Comparison of ENCODE assay signal across 21 mouse cellular contexts in genomic region chr11:48097455-48097854, GRCm38 (mm10).
"Had no signal": no experiment of that assay in that cellular context is flagged by ENCODE, and none has a peak within 500 bp of the region (broad histone marks: within the 10 kb centered on the region; RNA-seq: fewer than 3 reads in every experiment).

No protein-coding gene starts in this region.

- H3K9me3 ChIP-seq: lung, embryonic 15.5 days; megakaryocyte, embryonic 14.5 days; midbrain, embryonic 13.5 days; midbrain, embryonic 15.5 days; neural tube, embryonic 13.5 days; neural tube, embryonic 15.5 days had no signal

- H3K4me1 ChIP-seq: lung, embryonic 15.5 days; megakaryocyte, embryonic 14.5 days; midbrain, embryonic 13.5 days; midbrain, embryonic 15.5 days; neural tube, embryonic 13.5 days; neural tube, embryonic 15.5 days had no signal

- H3K36me3 ChIP-seq: lung, embryonic 15.5 days; midbrain, embryonic 13.5 days; midbrain, embryonic 15.5 days; neural tube, embryonic 13.5 days; neural tube, embryonic 15.5 days had no signal

- H3K9ac ChIP-seq: liver, postnatal 0 days; lung, embryonic 15.5 days; midbrain, embryonic 13.5 days; midbrain, embryonic 15.5 days; neural tube, embryonic 13.5 days; neural tube, embryonic 15.5 days had no signal

- H3K27me3 ChIP-seq: lung, embryonic 15.5 days; megakaryocyte, embryonic 14.5 days; midbrain, embryonic 13.5 days; midbrain, embryonic 15.5 days; neural tube, embryonic 13.5 days; neural tube, embryonic 15.5 days had no signal

- ATAC-seq: liver, postnatal 0 days; lung, postnatal 0 days; midbrain, embryonic 13.5 days; midbrain, embryonic 15.5 days had no signal

- H3K4me3 ChIP-seq: lung, embryonic 15.5 days; megakaryocyte, embryonic 14.5 days; midbrain, embryonic 13.5 days; midbrain, embryonic 15.5 days; neural tube, embryonic 13.5 days; neural tube, embryonic 15.5 days had no signal

- H3K27ac ChIP-seq: lung, embryonic 15.5 days; macrophage; midbrain, embryonic 13.5 days; midbrain, embryonic 15.5 days; neural tube, embryonic 13.5 days; neural tube, embryonic 15.5 days had no signal

- DNase-seq: liver, postnatal 0 days; lung, adult 2 months; lung, postnatal 14 days; lung, postnatal 36 days; retina, postnatal 1 day; right cerebral cortex, adult 18-20 months; right cerebral cortex, postnatal 25 days; right cerebral cortex, postnatal 4 days; spleen, adult 18-20 months; thymus, adult 18-20 months; thymus, postnatal 25 days; thymus, postnatal 4 days had no signal

- H3K4me2 ChIP-seq: lung, embryonic 15.5 days; midbrain, embryonic 11.5 days; midbrain, embryonic 13.5 days; midbrain, embryonic 15.5 days; neural tube, embryonic 13.5 days; neural tube, embryonic 15.5 days had no signal
